Comparison of ENCODE assay signal across 11 mouse cellular contexts in genomic region chr12:105757816-105758497, GRCm38 (mm10). TPM values are rescaled to one million over a fixed set of nuclear protein-coding genes. Genes with fewer than 3 reads are reported as not detected.
DNase-seq lines count a peak whose midpoint lies in the region; ATAC-seq and TF ChIP-seq lines count a peak whose summit lies in the region.
"Had no signal": no experiment of that assay in that cellular context is flagged by ENCODE, and none has a peak within 500 bp of the region (broad histone marks: within the 10 kb centered on the region; RNA-seq: fewer than 3 reads in every experiment).

No protein-coding gene starts in this region.

- 22% methylated on average over 15 of the region's 15 CpGs for WGBS in intestine, embryonic 16.5 days
- 32% methylated on average over 15 of the region's 15 CpGs for WGBS in liver, embryonic 11.5 days

- TF ChIP-seq CTCF in G1E (IDR thresholded peaks at IDR 0.05; ENCODE audit: low read depth, low read length) = no peak

- peak overlapping the region; percentile 47; the same call in 1 of the 2 replicates for H3K4me3 ChIP-seq in G1E (ENCODE audit: low read depth, low read length)
- no peak overlapping the region for H3K4me3 ChIP-seq in intestine, embryonic 16.5 days (ENCODE audit: low read length)
- H3K4me3 ChIP-seq in liver, embryonic 11.5 days (ENCODE audit: low read depth, low read length) = no peak overlapping the region
- H3K4me3 ChIP-seq: embryonic facial prominence, embryonic 15.5 days; layer of hippocampus, adult 2 months had no signal

- H3K9ac ChIP-seq in intestine, embryonic 16.5 days (ENCODE audit: low read depth, low read length) = no peak overlapping the region
- H3K9ac ChIP-seq in liver, embryonic 11.5 days (ENCODE audit: low read depth, low read length) = no peak overlapping the region
- H3K9ac ChIP-seq: embryonic facial prominence, embryonic 15.5 days had no signal

- no peaks in the 10 kb centered on the region for H3K36me3 ChIP-seq in G1E (replicated peaks)
- H3K36me3 ChIP-seq in intestine, embryonic 16.5 days (ENCODE audit: control insufficient read depth, insufficient read depth, low read length) = no peaks in the 10 kb centered on the region
- no peaks in the 10 kb centered on the region for H3K36me3 ChIP-seq in liver, embryonic 11.5 days (ENCODE audit: control insufficient read depth, insufficient read depth, low read length)
- H3K36me3 ChIP-seq: embryonic facial prominence, embryonic 15.5 days had no signal

- peak; percentile 59 for ATAC-seq in G1E (ENCODE audit: extremely low read depth, insufficient number of reproducible peaks, low FRiP score, poor library complexity, severe bottlenecking)
- peak; percentile 87 for ATAC-seq in intestine, embryonic 16.5 days
- ATAC-seq in liver, embryonic 11.5 days (replicated peaks; ENCODE audit: low FRiP score) = peak; percentile 66

- intact Hi-C loops in left cerebral cortex, postnatal 10 days (cut with DNase I) = no loop called here

- peaks cover 65% of the 10 kb centered on the region for H3K4me1 ChIP-seq in G1E (ENCODE audit: insufficient read depth, low read depth, low read length)
- peaks cover 7% of the 10 kb centered on the region for H3K4me1 ChIP-seq in intestine, embryonic 16.5 days (ENCODE audit: control insufficient read depth, insufficient read depth, low read length)
- peaks cover 35% of the 10 kb centered on the region for H3K4me1 ChIP-seq in liver, embryonic 11.5 days (replicated peaks; ENCODE audit: control insufficient read depth, insufficient read depth, low read length)

- H3K27me3 ChIP-seq in G1E (ENCODE audit: insufficient read depth, low read length) = no peaks in the 10 kb centered on the region
- H3K27me3 ChIP-seq in intestine, embryonic 16.5 days (replicated peaks; ENCODE audit: control insufficient read depth, insufficient read depth, low read length) = no peaks in the 10 kb centered on the region
- 0 out of 2 replicates have a peak, but pooled peaks cover 2% of the 10 kb centered on the region for H3K27me3 ChIP-seq in liver, embryonic 11.5 days (replicated peaks; ENCODE audit: control insufficient read depth, insufficient read depth, low read length)
- H3K27me3 ChIP-seq: embryonic facial prominence, embryonic 15.5 days had no signal

- peak overlapping the region; percentile 81 for H3K27ac ChIP-seq in intestine, embryonic 16.5 days (ENCODE audit: low read length)
- H3K27ac ChIP-seq in liver, embryonic 11.5 days (ENCODE audit: low read depth, low read length) = peak overlapping the region; percentile 80
- H3K27ac ChIP-seq: embryonic facial prominence, embryonic 15.5 days; layer of hippocampus, adult 2 months had no signal

- DNase-seq in adrenal gland, adult 2 months = peak; percentile 21
- no peak for DNase-seq in adrenal gland, postnatal 14 days
- peak; percentile 72 for DNase-seq in G1E (ENCODE audit: low spot score)
- peak; percentile 63 for DNase-seq in liver, embryonic 11.5 days (ENCODE audit: low spot score)
- DNase-seq in right cerebral cortex, adult 18-20 months = no peak
- DNase-seq in layer of hippocampus, postnatal 10 days (ENCODE audit: low spot score in 2 of 2) = no peak
- DNase-seq in left cerebral cortex, postnatal 10 days (ENCODE audit: extremely low spot score in 1 of 2, low spot score in 2 of 2) = no peak
- DNase-seq: adrenal gland, adult 8-10 months had no signal

- no peak overlapping the region for H3K4me2 ChIP-seq in intestine, embryonic 16.5 days (ENCODE audit: low read depth, low read length)
- H3K4me2 ChIP-seq in liver, embryonic 11.5 days = peak overlapping the region; percentile 51
- H3K4me2 ChIP-seq: embryonic facial prominence, embryonic 15.5 days had no signal

- peaks cover 14% of the 10 kb centered on the region for H3K9me3 ChIP-seq in G1E (replicated peaks)
- 0 out of 2 replicates have a peak, but pooled peaks cover 5% of the 10 kb centered on the region for H3K9me3 ChIP-seq in intestine, embryonic 16.5 days (ENCODE audit: control insufficient read depth, low read length)
- H3K9me3 ChIP-seq in liver, embryonic 11.5 days (ENCODE audit: control insufficient read depth, low read length) = no peaks in the 10 kb centered on the region; the same call in 1 of the 2 replicates
- H3K9me3 ChIP-seq: embryonic facial prominence, embryonic 15.5 days had no signal

RNA-seq across cellular contexts. Expression of gene Papola, which starts 26.5 kb away (rescaled TPM):
- total RNA-seq in adrenal gland, adult 2 months (2021) = 100 to 1,000 TPM; 227 to 228 TPM
- 19.4 and 28.7 TPM in 2 replicates for polyA plus RNA-seq in adrenal gland, adult 2 months (2012; rRNA removed)
- 188 and 189 TPM in 2 replicates for total RNA-seq in adrenal gland, postnatal 14 days (2021)
- total RNA-seq in G1E (2014; fragmentation: Nextera tagmentation) (625 and 650 TPM in 2 replicates), G1E (2017) (232 and 258 TPM in 2 replicates)
- 661 and 673 TPM in 2 replicates for polyA plus RNA-seq in G1E (2012)
- 154 and 164 TPM in 2 replicates for polyA plus RNA-seq in intestine, embryonic 16.5 days (2015; fragmentation: Nextera tagmentation; extraction: Ambion mirVana)
- polyA plus RNA-seq in liver, embryonic 11.5 days (2014; fragmentation: Nextera tagmentation; extraction: Ambion mirVana) = 178 and 192 TPM in 2 replicates
- 100 to 1,000 TPM; 131 to 149 TPM for total RNA-seq in layer of hippocampus, postnatal 10 days (2021)
- 100 to 1,000 TPM; 130 TPM for total RNA-seq in left cerebral cortex, postnatal 10 days (2021)

RNA-seq across cellular contexts. Expression of gene Ak7, which starts 52.2 kb away (rescaled TPM):
- under 1 TPM; 0.12 to 0.48 TPM for total RNA-seq in adrenal gland, adult 2 months (2021)
- 0.02 TPM in 1 of 2 replicates, not detected in the other for polyA plus RNA-seq in adrenal gland, adult 2 months (2012; rRNA removed)
- total RNA-seq in adrenal gland, postnatal 14 days (2021) = 0.26 TPM in 1 of 2 replicates, not detected in the other
- total RNA-seq in G1E (2014; fragmentation: Nextera tagmentation) (1.4 and 3.7 TPM in 2 replicates), G1E (2017) (0.23 and 0.44 TPM in 2 replicates)
- 0.18 and 0.19 TPM in 2 replicates for polyA plus RNA-seq in G1E (2012)
- polyA plus RNA-seq in intestine, embryonic 16.5 days (2015; fragmentation: Nextera tagmentation; extraction: Ambion mirVana) = 0.40 and 0.49 TPM in 2 replicates
- 0.10 TPM in 1 of 2 replicates, not detected in the other for polyA plus RNA-seq in liver, embryonic 11.5 days (2014; fragmentation: Nextera tagmentation; extraction: Ambion mirVana)
- total RNA-seq in layer of hippocampus, postnatal 10 days (2021) = 1 to 10 TPM; 2.2 to 2.8 TPM
- total RNA-seq in left cerebral cortex, postnatal 10 days (2021) = under 1 TPM; 0.36 to 0.41 TPM

Comparison
In these comparisons a context has a peak if more than half of its experiments do, and no peak if none do; other contexts are left out.
1. DNase-seq: peak in adrenal gland, adult 2 months (single experiment), G1E (single experiment) and liver, embryonic 11.5 days (single experiment); none in adrenal gland, postnatal 14 days (single experiment), right cerebral cortex, adult 18-20 months (single experiment), layer of hippocampus, postnatal 10 days (0 of 2) and left cerebral cortex, postnatal 10 days (0 of 2).
2. Peak in every context shown above with its lines, with median percentiles within 50 percentile points of each other: ATAC-seq.